Mouse (Mus musculus) stomach, postnatal 0 days (tissue): ENCODE measurements at regions not wholly inside any gene's neighbourhood (a gene's known extent, or its start where the extent isn't known, plus 50 kb on each side); places are given as distances from the start of the nearest gene placed in this dataset.

Source experiments
- ATAC-seq: fragments of 200-750 bp; cut with Nextera tagmentation; 2 replicates; pipeline ENCODE4 v1.8.0; 2017; ENCODE audit not compliant: low FRiP score, low TSS enrichment
- DNase-seq: peaks from one replicate; pipeline ENCODE4 v3.0.0-alpha.2; 2016; ENCODE audit warnings: low spot score
- H3K27ac ChIP-seq: fragments of 300-500 bp; sonication (generic); replicated peaks from 2 replicates; pipeline ENCODE4 v1.5.1; 2014; ENCODE audit warnings: mild to moderate bottlenecking, control low read depth
- H3K27me3 ChIP-seq: fragments of 300-500 bp; sonication (generic); 2 replicates; pipeline ENCODE4 v1.6.1; 2014; ENCODE audit warnings: low read length; ENCODE audit not compliant: control insufficient read depth, insufficient read depth
- H3K36me3 ChIP-seq: fragments of 300-500 bp; sonication (generic); 2 replicates; pipeline ENCODE4 v1.6.1; 2014; ENCODE audit warnings: low read length, mixed read lengths; ENCODE audit not compliant: control insufficient read depth, insufficient read depth
- H3K4me1 ChIP-seq: fragments of 300-500 bp; sonication (generic); replicated peaks from 2 replicates; pipeline ENCODE4 v1.6.1; 2014; ENCODE audit warnings: antibody characterized with exemption; ENCODE audit not compliant: control insufficient read depth, insufficient read depth
- H3K4me2 ChIP-seq: fragments of 300-500 bp; sonication (generic); replicated peaks from 2 replicates; pipeline ENCODE4 v1.6.1; 2014; ENCODE audit warnings: low read depth, mild to moderate bottlenecking, control low read depth, moderate library complexity
- H3K4me3 ChIP-seq: fragments of 300-500 bp; sonication (generic); 2 replicates; pipeline ENCODE4 v1.5.1; 2014; ENCODE audit warnings: low read depth, low read length, control low read depth
- H3K9ac ChIP-seq: fragments of 300-500 bp; sonication (generic); 2 replicates; pipeline ENCODE4 v1.6.1; 2014; ENCODE audit warnings: mild to moderate bottlenecking, low read length, control low read depth, mixed read lengths
- H3K9me3 ChIP-seq: fragments of 300-500 bp; sonication (generic); 2 replicates; pipeline ENCODE4 v1.6.1; 2016; ENCODE audit warnings: low read length; ENCODE audit not compliant: control insufficient read depth
- CTCF ChIP-seq: IDR thresholded peaks from 2 replicates; pipeline ENCODE4 v1.5.1; 2016; ENCODE audit warnings: antibody characterized with exemption, low read depth, mild to moderate bottlenecking, moderate library complexity
- EP300 ChIP-seq: optimal IDR thresholded peaks from 2 replicates; pipeline ENCODE3; 2016; ENCODE audit warnings: antibody characterized with exemption
- WGBS: fragments of 180-500 bp; shearing (Covaris S2); extraction: QIAGEN DNeasy Blood & Tissue Kit; methylation state at CpG from one replicate; pipeline ENCODE4 v1.1.7; 2014; 5-methylcytosine and 5-hydroxymethylcytosine counted together

DNA sequence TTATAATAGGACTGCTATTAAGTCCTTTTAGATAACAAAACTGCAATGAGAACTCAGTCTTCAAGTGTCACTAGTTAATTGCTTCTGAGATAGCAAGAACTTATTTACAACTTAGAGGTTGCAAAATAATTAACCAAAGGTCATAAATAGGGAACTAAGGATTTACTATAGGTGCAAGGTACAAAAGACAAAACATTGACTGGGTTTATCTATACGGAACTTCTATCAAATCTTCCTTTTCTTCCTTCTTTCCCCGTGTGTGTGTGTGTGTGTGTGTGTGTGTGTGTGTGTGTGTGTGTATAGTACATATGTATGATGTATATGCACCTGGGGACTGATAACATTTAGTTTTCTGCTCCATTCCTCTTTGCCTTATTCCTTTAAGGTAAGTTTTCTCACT, 305.5 kb downstream of the Pth2r start:
- TF ChIP-seq CTCF (no peak), EP300 (no peak)
- no peak for DNase-seq

GRCm38 (mm10) chr1:65635315-65635714, 291.0 kb upstream of the Crygf start:
- WGBS = 72% methylated on average over 2 of the region's 2 CpGs
- no peak for DNase-seq

More for the DNA sequence above, 305.5 kb downstream of the Pth2r start:
- no peaks in the 10 kb centered on the region for H3K27me3 ChIP-seq
- ATAC-seq = no peak
- no peaks in the 10 kb centered on the region for H3K9me3 ChIP-seq
- H3K9ac ChIP-seq = no peak overlapping the region
- no peak overlapping the region for H3K4me2 ChIP-seq
- H3K27ac ChIP-seq = no peak overlapping the region
- H3K36me3 ChIP-seq = no peaks in the 10 kb centered on the region
- H3K4me3 ChIP-seq = no peak overlapping the region
- no peaks in the 10 kb centered on the region for H3K4me1 ChIP-seq
- 63% methylated on average over 2 of the region's 2 CpGs for WGBS

DNA sequence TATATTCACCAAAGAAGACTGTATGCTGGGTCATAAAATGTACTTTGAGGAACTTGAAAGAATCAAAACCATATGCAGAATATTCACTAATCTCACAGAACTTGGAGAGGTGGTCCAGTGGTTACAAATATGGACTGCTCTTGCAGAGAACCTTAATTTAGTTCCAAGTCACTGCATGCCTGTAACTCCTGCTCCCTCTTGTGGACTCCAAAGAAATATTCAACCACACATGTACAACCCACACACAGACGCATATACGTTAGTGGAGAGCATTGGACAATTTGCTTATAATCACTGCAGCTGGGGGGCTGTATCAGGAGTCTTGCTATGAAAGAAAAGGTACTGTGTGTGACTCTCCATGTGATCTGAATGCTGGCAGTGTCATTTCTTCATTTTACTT, 271.9 kb upstream of the Crygf start:
- Histone ChIP-seq H3K36me3 (no peaks in the 10 kb centered on the region), H3K27ac (no peak overlapping the region), H3K4me1 (no peaks in the 10 kb centered on the region), H3K9me3 (no peaks in the 10 kb centered on the region), H3K4me3 (no peak overlapping the region), H3K9ac (no peak overlapping the region), H3K4me2 (no peak overlapping the region), H3K27me3 (no peaks in the 10 kb centered on the region)
- DNase-seq (no peak), ATAC-seq (no peak)
- TF ChIP-seq CTCF = peak; percentile 43
- no peak for TF ChIP-seq EP300
- WGBS = 85% methylated on average over 2 of the region's 2 CpGs

More at GRCm38 (mm10) chr1:65635315-65635714, 291.0 kb upstream of the Crygf start:
- Histone ChIP-seq H3K4me3 (no peak overlapping the region), H3K27me3 (no peaks in the 10 kb centered on the region), H3K4me2 (no peak overlapping the region), H3K4me1 (no peaks in the 10 kb centered on the region), H3K27ac (no peak overlapping the region), H3K36me3 (no peaks in the 10 kb centered on the region), H3K9ac (no peak overlapping the region), H3K9me3 (no peaks in the 10 kb centered on the region)
- no peak for ATAC-seq
- no peak for TF ChIP-seq CTCF
- no peak for TF ChIP-seq EP300

GRCm38 (mm10) chr1:65681960-65682359, 244.4 kb upstream of the Crygf start:
- H3K36me3 ChIP-seq = no peaks in the 10 kb centered on the region
- no peaks in the 10 kb centered on the region for H3K4me1 ChIP-seq
- ATAC-seq (no peak), DNase-seq (no peak)
- no peaks in the 10 kb centered on the region for H3K27me3 ChIP-seq
- H3K4me3 ChIP-seq = no peak overlapping the region
- H3K9ac ChIP-seq = no peak overlapping the region
- TF ChIP-seq CTCF = no peak
- no peaks in the 10 kb centered on the region for H3K9me3 ChIP-seq
- H3K4me2 ChIP-seq = no peak overlapping the region
- H3K27ac ChIP-seq = no peak overlapping the region
- WGBS = 14% methylated on average over 1 of the region's 1 CpGs

DNA sequence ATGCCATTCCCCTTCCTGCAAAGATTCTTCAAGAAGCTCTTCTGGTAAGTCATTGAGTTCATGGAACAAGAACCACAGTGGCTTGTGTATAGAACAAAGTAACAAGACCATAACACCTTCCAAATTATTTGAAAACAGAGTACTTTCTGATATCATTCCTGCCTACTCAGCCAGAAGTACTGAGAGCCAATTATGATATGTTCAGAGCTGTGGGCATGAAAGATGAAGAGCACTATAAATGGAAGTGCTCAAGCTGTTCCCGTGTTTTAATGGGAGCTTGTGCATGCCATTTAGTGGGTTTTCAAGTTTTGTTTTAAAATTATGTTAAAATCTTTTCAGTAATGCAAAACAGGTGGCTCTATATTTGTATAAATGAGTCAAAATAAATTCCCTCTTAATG, 239.0 kb upstream of the Crygf start:
- H3K4me2 ChIP-seq = no peak overlapping the region
- DNase-seq (no peak), ATAC-seq (no peak)
- no peaks in the 10 kb centered on the region for H3K27me3 ChIP-seq
- no peaks in the 10 kb centered on the region for H3K9me3 ChIP-seq
- no peaks in the 10 kb centered on the region for H3K36me3 ChIP-seq
- no peak overlapping the region for H3K27ac ChIP-seq
- H3K4me1 ChIP-seq = no peaks in the 10 kb centered on the region
- 41% methylated on average over 1 of the region's 1 CpGs for WGBS
- TF ChIP-seq CTCF (no peak), EP300 (no peak)
- no peak overlapping the region for H3K4me3 ChIP-seq
- no peak overlapping the region for H3K9ac ChIP-seq

- TF ChIP-seq CTCF (no peak), EP300 (no peak)
- no peak overlapping the region for H3K4me3 ChIP-seq
- DNase-seq (no peak), ATAC-seq (no peak)
- no peaks in the 10 kb centered on the region for H3K27me3 ChIP-seq
- H3K36me3 ChIP-seq = no peaks in the 10 kb centered on the region
- H3K4me2 ChIP-seq = no peak overlapping the region
- H3K4me1 ChIP-seq = no peaks in the 10 kb centered on the region
- H3K9ac ChIP-seq = no peak overlapping the region
- WGBS = 78% methylated on average over 3 of the region's 3 CpGs
- H3K9me3 ChIP-seq = no peaks in the 10 kb centered on the region
- H3K27ac ChIP-seq = no peak overlapping the region
Measured at GRCm38 (mm10) chr1:65730262-65730661, 196.1 kb upstream of the Crygf start.
